Mouse (Mus musculus) neural tube, embryonic 12.5 days (tissue): Measurements from ENCODE around the gene Ogdh. TPM values are rescaled to one million over a fixed set of nuclear protein-coding genes. Genes with fewer than 3 reads are reported as not detected.

ENCODE experiments used
- ATAC-seq: fragments of 200-750 bp; cut with Nextera tagmentation; 2 replicates; pipeline ENCODE4 v1.8.0; 2017; ENCODE audit warnings: low read depth, mild to moderate bottlenecking, moderate TSS enrichment, moderate library complexity; ENCODE audit not compliant: low FRiP score
- H3K27ac ChIP-seq: fragments of 300-500 bp; sonication (generic); 2 replicates; pipeline ENCODE4 v1.5.1; 2016
- H3K27me3 ChIP-seq: fragments of 300-500 bp; sonication (generic); replicated peaks from 2 replicates; pipeline ENCODE4 v1.6.1; 2016; ENCODE audit warnings: mild to moderate bottlenecking
- H3K36me3 ChIP-seq: fragments of 300-500 bp; sonication (generic); 2 replicates; pipeline ENCODE4 v1.6.1; 2016; ENCODE audit warnings: mild to moderate bottlenecking
- H3K4me1 ChIP-seq: fragments of 300-500 bp; sonication (generic); 2 replicates; pipeline ENCODE4 v1.6.1; 2016
- H3K4me2 ChIP-seq: fragments of 300-500 bp; sonication (generic); replicated peaks from 2 replicates; pipeline ENCODE4 v1.6.1; 2016; ENCODE audit warnings: mild to moderate bottlenecking
- H3K4me3 ChIP-seq: fragments of 300-500 bp; sonication (generic); 2 replicates; pipeline ENCODE4 v1.5.1; 2016
- H3K9ac ChIP-seq: fragments of 300-500 bp; sonication (generic); 2 replicates; pipeline ENCODE4 v1.6.1; 2016; ENCODE audit warnings: mild to moderate bottlenecking
- H3K9me3 ChIP-seq: fragments of 300-500 bp; sonication (generic); 2 replicates; pipeline ENCODE4 v1.6.1; 2016; ENCODE audit warnings: mild to moderate bottlenecking
- WGBS: fragments of 180-500 bp; shearing (Covaris S2); methylation state at CpG from one replicate; pipeline ENCODE4 v1.1.7; 2016; 5-methylcytosine and 5-hydroxymethylcytosine counted together
- polyA plus RNA-seq: library from polyadenylated mRNA; unstranded; fragments of >200 nt; fragmentation: Nextera tagmentation; extraction: Ambion mirVana; gene quantifications from 2 replicates; pipeline ENCODE4 v1.2.1, GENCODE M21; 2016

The Ogdh gene
- polyA plus RNA-seq, 1 experiment from 2014 or later, result 103 TPM

GRCm38 (mm10) chr11:6302793-6303192 lies 11.4 kb downstream of the Ogdh start:
- Histone ChIP-seq H3K4me3 (no peak overlapping the region), H3K4me1 (no peaks in the 10 kb centered on the region), H3K4me2 (no peak overlapping the region), H3K36me3 (peaks cover 37% of the 10 kb centered on the region), H3K9ac (no peak overlapping the region), H3K9me3 (no peaks in the 10 kb centered on the region), H3K27me3 (no peaks in the 10 kb centered on the region), H3K27ac (no peak overlapping the region)
- 77% methylated on average over 2 of the region's 2 CpGs for whole genome bisulfite sequencing
- no peak for ATAC-seq

GRCm38 (mm10) chr11:6305943-6306430 lies 14.6 kb downstream of the Ogdh start:
- Histone ChIP-seq H3K27ac (no peak overlapping the region), H3K4me1 (no peaks in the 10 kb centered on the region), H3K9ac (no peak overlapping the region), H3K4me2 (no peak overlapping the region), H3K9me3 (no peaks in the 10 kb centered on the region), H3K4me3 (no peak overlapping the region), H3K36me3 (peaks cover 24% of the 10 kb centered on the region), H3K27me3 (no peaks in the 10 kb centered on the region)
- 94% methylated on average over 1 of the region's 1 CpGs for WGBS
- ATAC-seq, result no peak

- H3K9me3 ChIP-seq, result no peaks in the 10 kb centered on the region
- H3K4me1 ChIP-seq, result no peaks in the 10 kb centered on the region
- no peak overlapping the region for H3K4me3 ChIP-seq
- ATAC-seq, result no peak
- H3K9ac ChIP-seq, result no peak overlapping the region
- H3K27me3 ChIP-seq, result no peaks in the 10 kb centered on the region
- no peak overlapping the region for H3K27ac ChIP-seq
- no peak overlapping the region for H3K4me2 ChIP-seq
- WGBS, result 92% methylated on average over 4 of the region's 4 CpGs
- H3K36me3 ChIP-seq, result peaks cover 23% of the 10 kb centered on the region
Observed at GRCm38 (mm10) chr11:6308181-6308580, 16.7 kb downstream of the Ogdh start.

GRCm38 (mm10) chr11:6313874-6314406 lies 22.5 kb downstream of the Ogdh start:
- no peak for ATAC-seq

GRCm38 (mm10) chr11:6316821-6317220 lies 25.4 kb downstream of the Ogdh start:
- H3K36me3 ChIP-seq, result peaks cover 25% of the 10 kb centered on the region
- H3K4me3 ChIP-seq, result no peak overlapping the region
- no peak overlapping the region for H3K4me2 ChIP-seq
- H3K9ac ChIP-seq, result no peak overlapping the region
- no peaks in the 10 kb centered on the region for H3K4me1 ChIP-seq
- H3K27me3 ChIP-seq, result no peaks in the 10 kb centered on the region
- no peak for ATAC-seq
- H3K9me3 ChIP-seq, result no peaks in the 10 kb centered on the region
- no peak overlapping the region for H3K27ac ChIP-seq
- WGBS, result 89% methylated on average over 11 of the region's 11 CpGs

More at GRCm38 (mm10) chr11:6313874-6314406, 22.5 kb downstream of the Ogdh start:
- Histone ChIP-seq H3K9me3 (no peaks in the 10 kb centered on the region), H3K27ac (no peak overlapping the region), H3K27me3 (no peaks in the 10 kb centered on the region), H3K4me3 (no peak overlapping the region), H3K4me1 (no peaks in the 10 kb centered on the region), H3K4me2 (no peak overlapping the region), H3K36me3 (peaks cover 37% of the 10 kb centered on the region), H3K9ac (no peak overlapping the region)
- 78% methylated on average over 7 of the region's 7 CpGs for WGBS

GRCm38 (mm10) chr11:6318559-6318958 lies 27.1 kb downstream of the Ogdh start:
- Histone ChIP-seq H3K27ac (no peak overlapping the region), H3K4me3 (no peak overlapping the region), H3K36me3 (peaks cover 25% of the 10 kb centered on the region), H3K27me3 (no peaks in the 10 kb centered on the region), H3K9me3 (no peaks in the 10 kb centered on the region), H3K9ac (no peak overlapping the region), H3K4me1 (no peaks in the 10 kb centered on the region), H3K4me2 (no peak overlapping the region)
- 94% methylated on average over 5 of the region's 5 CpGs for WGBS
- ATAC-seq, result no peak

GRCm38 (mm10) chr11:6319374-6319773 lies 27.9 kb downstream of the Ogdh start:
- Histone ChIP-seq H3K4me1 (no peaks in the 10 kb centered on the region), H3K4me2 (no peak overlapping the region), H3K9me3 (no peaks in the 10 kb centered on the region), H3K4me3 (no peak overlapping the region), H3K27ac (no peak overlapping the region), H3K9ac (no peak overlapping the region), H3K36me3 (peaks cover 25% of the 10 kb centered on the region), H3K27me3 (no peaks in the 10 kb centered on the region)
- WGBS, result 93% methylated on average over 2 of the region's 2 CpGs
- ATAC-seq, result no peak

- ATAC-seq, result no peak
- H3K4me3 ChIP-seq, result no peak overlapping the region
- H3K27ac ChIP-seq, result no peak overlapping the region
- no peak overlapping the region for H3K9ac ChIP-seq
- H3K9me3 ChIP-seq, result no peaks in the 10 kb centered on the region
- peaks cover 10% of the 10 kb centered on the region; the same call in 1 of the 2 replicates for H3K36me3 ChIP-seq
- no peaks in the 10 kb centered on the region for H3K27me3 ChIP-seq
- WGBS, result 94% methylated on average over 2 of the region's 2 CpGs
- no peaks in the 10 kb centered on the region for H3K4me1 ChIP-seq
- no peak overlapping the region for H3K4me2 ChIP-seq
Observed at GRCm38 (mm10) chr11:6322086-6322485, 30.7 kb downstream of the Ogdh start.

- H3K4me1 ChIP-seq, result no peaks in the 10 kb centered on the region
- peaks cover 3% of the 10 kb centered on the region; the same call in 1 of the 2 replicates for H3K36me3 ChIP-seq
- no peak overlapping the region for H3K4me3 ChIP-seq
- H3K27me3 ChIP-seq, result no peaks in the 10 kb centered on the region
- H3K9ac ChIP-seq, result no peak overlapping the region
- no peak overlapping the region for H3K4me2 ChIP-seq
- WGBS, result 94% methylated on average over 5 of the region's 5 CpGs
- H3K9me3 ChIP-seq, result no peaks in the 10 kb centered on the region
- no peak overlapping the region for H3K27ac ChIP-seq
- no peak for ATAC-seq
Observed at GRCm38 (mm10) chr11:6323348-6323747, 31.9 kb downstream of the Ogdh start.

GRCm38 (mm10) chr11:6331256-6331655 lies 39.8 kb downstream of the Ogdh start:
- no peak for ATAC-seq
- WGBS, result 94% methylated on average over 7 of the region's 7 CpGs
- no peaks in the 10 kb centered on the region for H3K4me1 ChIP-seq
- H3K9ac ChIP-seq, result no peak overlapping the region
- H3K36me3 ChIP-seq, result peaks cover 8% of the 10 kb centered on the region; the same call in 1 of the 2 replicates
- no peak overlapping the region for H3K4me2 ChIP-seq
- H3K9me3 ChIP-seq, result no peaks in the 10 kb centered on the region
- H3K27me3 ChIP-seq, result no peaks in the 10 kb centered on the region
- no peak overlapping the region for H3K4me3 ChIP-seq
- no peak overlapping the region for H3K27ac ChIP-seq

GRCm38 (mm10) chr11:6332606-6333005 lies 41.2 kb downstream of the Ogdh start:
- H3K27ac ChIP-seq, result no peak overlapping the region
- no peak overlapping the region for H3K4me2 ChIP-seq
- 94% methylated on average over 3 of the region's 3 CpGs for WGBS
- no peak overlapping the region for H3K4me3 ChIP-seq
- no peak for ATAC-seq
- no peaks in the 10 kb centered on the region for H3K9me3 ChIP-seq
- H3K9ac ChIP-seq, result no peak overlapping the region
- H3K4me1 ChIP-seq, result no peaks in the 10 kb centered on the region
- H3K36me3 ChIP-seq, result peaks cover 8% of the 10 kb centered on the region; the same call in 1 of the 2 replicates
- H3K27me3 ChIP-seq, result no peaks in the 10 kb centered on the region

GRCm38 (mm10) chr11:6333403-6333802 lies 42.0 kb downstream of the Ogdh start:
- 90% methylated on average over 7 of the region's 7 CpGs for WGBS
- H3K27ac ChIP-seq, result no peak overlapping the region
- ATAC-seq, result no peak

GRCm38 (mm10) chr11:6335321-6335720 lies 43.9 kb downstream of the Ogdh start:
- no peak overlapping the region for H3K27ac ChIP-seq
- no peak overlapping the region for H3K4me2 ChIP-seq
- no peak for ATAC-seq
- H3K27me3 ChIP-seq, result no peaks in the 10 kb centered on the region
- no peak overlapping the region for H3K4me3 ChIP-seq
- H3K4me1 ChIP-seq, result no peaks in the 10 kb centered on the region
- no peaks in the 10 kb centered on the region for H3K9me3 ChIP-seq
- WGBS, result 94% methylated on average over 7 of the region's 7 CpGs
- peaks cover 22% of the 10 kb centered on the region for H3K36me3 ChIP-seq
- no peak overlapping the region for H3K9ac ChIP-seq

More at GRCm38 (mm10) chr11:6333403-6333802, 42.0 kb downstream of the Ogdh start:
- Histone ChIP-seq H3K36me3 (peaks cover 8% of the 10 kb centered on the region; the same call in 1 of the 2 replicates), H3K9ac (no peak overlapping the region), H3K4me2 (no peak overlapping the region), H3K9me3 (no peaks in the 10 kb centered on the region), H3K4me1 (no peaks in the 10 kb centered on the region), H3K4me3 (no peak overlapping the region), H3K27me3 (no peaks in the 10 kb centered on the region)
